Mouse (Mus musculus) testis, adult 2 months (tissue): ENCODE measurements around the gene Il11ra1.
"Not testable (repeated sequence)": the region's sequence is repeated elsewhere in the genome, so short reads cannot be mapped to it uniquely, and the experiment has no call there.

Experiments used
- CTCF ChIP-seq: fragments of 200-500 bp; IDR thresholded peaks from 2 replicates; pipeline ENCODE4 v1.5.1; 2012; ENCODE audit warnings: low read depth, mild to moderate bottlenecking, inconsistent platforms, low read length, moderate library complexity; ENCODE audit not compliant: control insufficient read depth, insufficient read depth, insufficient replicate concordance
- POLR2A ChIP-seq: fragments of 200-500 bp; IDR thresholded peaks from 2 replicates; pipeline ENCODE4 v1.6.1; 2012; ENCODE audit warnings: low read depth, mild to moderate bottlenecking, inconsistent platforms, low read length, moderate library complexity; ENCODE audit not compliant: control insufficient read depth

DNA sequence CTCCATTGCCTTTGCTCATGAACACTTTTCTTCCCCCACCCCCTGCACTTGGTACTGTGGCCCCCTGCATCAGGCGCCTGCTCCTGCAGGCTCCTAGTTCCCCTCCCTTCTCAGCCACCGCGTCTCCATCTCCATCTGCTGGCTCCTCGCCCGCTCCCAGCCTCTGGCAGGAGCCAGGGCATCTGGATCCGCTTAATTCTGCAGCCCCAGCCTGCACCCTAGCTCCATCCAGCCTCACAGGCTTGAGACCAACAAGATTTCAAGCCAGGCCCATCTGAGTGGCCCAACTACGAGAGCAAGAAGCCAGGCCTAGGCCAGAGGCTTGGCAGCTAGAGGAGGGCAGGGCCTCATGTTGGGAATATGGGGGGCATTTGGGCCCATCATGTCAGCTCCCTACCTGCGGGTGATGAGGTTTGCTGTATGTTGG is 62.9 kb downstream of the Il11ra1 start:
- TF ChIP-seq POLR2A, CTCF: not testable (repeated sequence)
